Mouse (Mus musculus): ENCODE measurements around the gene 4930572O03Rik.
"Not testable (repeated sequence)": the region's sequence is repeated elsewhere in the genome, so short reads cannot be mapped to it uniquely, and the experiment has no call there.

DNA sequence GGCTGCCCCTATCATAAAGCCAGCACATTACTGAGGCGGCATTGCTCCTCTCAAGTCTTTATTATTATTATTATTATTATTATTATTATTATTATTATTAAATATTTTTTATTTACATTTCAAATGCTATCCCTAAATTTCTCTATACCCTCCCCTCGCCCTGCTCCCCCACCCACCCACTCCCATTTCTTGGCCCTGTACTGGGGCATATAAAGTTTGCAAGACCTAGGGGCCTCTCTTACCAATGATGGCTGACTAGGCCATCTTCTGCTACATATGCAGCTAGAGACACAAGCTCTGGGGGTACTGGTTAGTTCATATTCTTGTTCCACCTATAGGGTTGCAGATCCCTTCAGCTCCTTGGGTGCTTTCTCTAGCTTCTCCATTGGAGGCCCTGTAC, 17.1 kb upstream of the 4930572O03Rik start:
- TF ChIP-seq CTCF (IDR thresholded peaks at IDR 0.05; ENCODE audit: extremely low read depth, insufficient read depth, insufficient read length, insufficient replicate concordance); POLR2A (IDR thresholded peaks at IDR 0.05; ENCODE audit: low read depth, low read length): not testable (repeated sequence)

Data from spleen, adult 2 months (tissue).